Mouse (Mus musculus): ENCODE results near the gene Coq8a.

- no peak for TF ChIP-seq CTCF (IDR thresholded peaks at IDR 0.05; ENCODE audit: low read depth)
- no peak for TF ChIP-seq EP300 (optimal IDR thresholded peaks at IDR 0.05)
Measured at GRCm38 (mm10) chr1:180199715-180200050, 281 bp upstream of the Coq8a start.

All from stomach, postnatal 0 days (tissue).